Mouse (Mus musculus): Measurements from ENCODE around the gene Fkbp11.

- no peak for TF ChIP-seq CTCF (IDR thresholded peaks at IDR 0.05; ENCODE audit: borderline replicate concordance, extremely low read depth, insufficient read depth, insufficient read length)
- TF ChIP-seq POLR2A (IDR thresholded peaks at IDR 0.05; ENCODE audit: borderline replicate concordance, extremely low read depth, insufficient read depth, insufficient read length, poor library complexity, severe bottlenecking) = no peak
Observed at GRCm38 (mm10) chr15:98736521-98736920, 8.5 kb upstream of the Fkbp11 start.

Data from brain, embryonic 14.5 days (tissue).